Mouse (Mus musculus): ENCODE results near the gene Fsd2. TPM values are rescaled to one million over a fixed set of nuclear protein-coding genes. Genes with fewer than 3 reads are reported as not detected.

Gene Fsd2
- 1 to 10 TPM; 3.6 to 4.5 TPM for polyA plus RNA-seq (2017; shearing (Covaris generic))

GRCm38 (mm10) chr7:81566892-81567291 is at the start of gene Fsd2:
Gene Fsd2, minus strand, starts transcription at chr7:81566944.

GRCm38 (mm10) chr7:81571108-81571940 is 4.6 kb upstream of the Fsd2 start, which contains the start of gene Whamm:
Gene Whamm, plus strand, starts transcription at chr7:81571266.

GRCm38 (mm10) chr7:81498181-81498580 is 68.6 kb downstream of the Fsd2 start, which contains the start of gene BC048679:
Gene BC048679, minus strand, starts transcription at chr7:81498281.

GRCm38 (mm10) chr7:81493331-81494021 is 73.3 kb downstream of the Fsd2 start, which contains the start of gene Ap3b2:
Gene Ap3b2, minus strand, starts transcription at chr7:81493925.

Other genes with a start within 250 kb of the Fsd2 start
- gene Rps17, start 221.7 kb downstream of the Fsd2 start, polyA plus RNA-seq (2017; shearing (Covaris generic)): 100 to 1,000 TPM; 546 to 588 TPM
- 1 to 10 TPM in 1 of 2 experiments, not detected in 1; 2.7 TPM for gene Cpeb1, start 111.5 kb downstream of the Fsd2 start, polyA plus RNA-seq (2017; shearing (Covaris generic))
- gene Ap3b2, start 73.0 kb downstream of the Fsd2 start, polyA plus RNA-seq (2017; shearing (Covaris generic)): under 1 TPM in 1 of 2 experiments, not detected in 1; 0.37 TPM
- not detected for gene BC048679, start 68.7 kb downstream of the Fsd2 start, polyA plus RNA-seq (2017; shearing (Covaris generic))
- 10 to 100 TPM; 39.4 to 42.3 TPM for gene Whamm, start 4.3 kb upstream of the Fsd2 start, polyA plus RNA-seq (2017; shearing (Covaris generic))
- 1 to 10 TPM; 2.4 to 3.6 TPM for gene Homer2, start 140.6 kb upstream of the Fsd2 start, polyA plus RNA-seq (2017; shearing (Covaris generic))
- 100 to 1,000 TPM; 127 to 149 TPM for gene Ramac, start 196.0 kb upstream of the Fsd2 start, polyA plus RNA-seq (2017; shearing (Covaris generic))
- 10 to 100 TPM; 59.2 to 71.1 TPM for gene 3110040N11Rik, start 222.5 kb upstream of the Fsd2 start, polyA plus RNA-seq (2017; shearing (Covaris generic))

Data from inflammation-experienced regulatory T-cells (primary cell).